Mouse (Mus musculus): ENCODE results near the gene Hscb.

GRCm38 (mm10) chr5:110788684-110789083 lies 50.9 kb downstream of the Hscb start:
- no peak for TF ChIP-seq TAL1 (IDR thresholded peaks at IDR 0.05; ENCODE audit: low read length)
- no peak for TF ChIP-seq GATA1 (IDR thresholded peaks at IDR 0.05; ENCODE audit: low read length)
